Mouse (Mus musculus): ENCODE results near the gene Mrpl38.
A peak's percentile ranks its signal among the peaks of the same experiment; 100 is the strongest.

Mrpl38 gene

GRCm38 (mm10) chr11:116138468-116139138, at the start of gene Mrpl38:
Mrpl38 (minus strand) TSS chr11:116138868.
- DNase-seq (ENCODE audit: low read depth, low spot score) = peak; percentile 99

GRCm38 (mm10) chr11:116187226-116187930, 48.7 kb upstream of the Mrpl38 start:
- peak; percentile 71 for DNase-seq (ENCODE audit: low read depth, low spot score)

- DNase-seq (ENCODE audit: low read depth, low spot score) = no peak
These were observed 47.7 kb upstream of the Mrpl38 start for GRCm38 (mm10) chr11:116186360-116186759.

- DNase-seq (ENCODE audit: low read depth, low spot score) = no peak
These were observed 47.2 kb upstream of the Mrpl38 start for GRCm38 (mm10) chr11:116185836-116186235.

GRCm38 (mm10) chr11:116178411-116179121, 39.9 kb upstream of the Mrpl38 start:
- no peak for DNase-seq (ENCODE audit: low read depth, low spot score)

- DNase-seq (ENCODE audit: low read depth, low spot score) = no peak
These were observed 37.3 kb upstream of the Mrpl38 start for GRCm38 (mm10) chr11:116176010-116176409.

GRCm38 (mm10) chr11:116174775-116175448, 36.2 kb upstream of the Mrpl38 start:
- DNase-seq (ENCODE audit: low read depth, low spot score) = no peak

GRCm38 (mm10) chr11:116171959-116172358, 33.3 kb upstream of the Mrpl38 start:
- no peak for DNase-seq (ENCODE audit: low read depth, low spot score)

- DNase-seq (ENCODE audit: low read depth, low spot score) = no peak
These were observed 31.5 kb upstream of the Mrpl38 start for GRCm38 (mm10) chr11:116170003-116170800.

GRCm38 (mm10) chr11:116169214-116169613, 30.5 kb upstream of the Mrpl38 start:
- no peak for DNase-seq (ENCODE audit: low read depth, low spot score)

GRCm38 (mm10) chr11:116167884-116168439, 29.3 kb upstream of the Mrpl38 start, which contains the start of gene Fbf1:
Fbf1 (minus strand) TSS chr11:116168166.
- peak; percentile 98 for DNase-seq (ENCODE audit: low read depth, low spot score)

GRCm38 (mm10) chr11:116167232-116167631, 28.6 kb upstream of the Mrpl38 start:
- DNase-seq (ENCODE audit: low read depth, low spot score) = no peak

GRCm38 (mm10) chr11:116163002-116163401, 24.3 kb upstream of the Mrpl38 start:
- DNase-seq (ENCODE audit: low read depth, low spot score) = no peak

GRCm38 (mm10) chr11:116162146-116162545, 23.5 kb upstream of the Mrpl38 start:
- peak; percentile 70 for DNase-seq (ENCODE audit: low read depth, low spot score)

GRCm38 (mm10) chr11:116161312-116161711, 22.6 kb upstream of the Mrpl38 start:
- peak; percentile 34 for DNase-seq (ENCODE audit: low read depth, low spot score)

- DNase-seq (ENCODE audit: low read depth, low spot score) = no peak
These were observed 12.3 kb upstream of the Mrpl38 start for GRCm38 (mm10) chr11:116150960-116151359.

GRCm38 (mm10) chr11:116149341-116149740, 10.7 kb upstream of the Mrpl38 start:
- DNase-seq (ENCODE audit: low read depth, low spot score) = no peak

- DNase-seq (ENCODE audit: low read depth, low spot score) = peak; percentile 48
These were observed 10.1 kb upstream of the Mrpl38 start for GRCm38 (mm10) chr11:116148761-116149221.

GRCm38 (mm10) chr11:116146294-116146985, 7.8 kb upstream of the Mrpl38 start:
- DNase-seq (ENCODE audit: low read depth, low spot score) = peak; percentile 32
